Mouse (Mus musculus): Measurements from ENCODE around the gene C87436. TPM values are rescaled to one million over a fixed set of nuclear protein-coding genes. Genes with fewer than 3 reads are reported as not detected.

The C87436 gene
- polyA plus RNA-seq, 1 experiment: 24.3 TPM

DNA sequence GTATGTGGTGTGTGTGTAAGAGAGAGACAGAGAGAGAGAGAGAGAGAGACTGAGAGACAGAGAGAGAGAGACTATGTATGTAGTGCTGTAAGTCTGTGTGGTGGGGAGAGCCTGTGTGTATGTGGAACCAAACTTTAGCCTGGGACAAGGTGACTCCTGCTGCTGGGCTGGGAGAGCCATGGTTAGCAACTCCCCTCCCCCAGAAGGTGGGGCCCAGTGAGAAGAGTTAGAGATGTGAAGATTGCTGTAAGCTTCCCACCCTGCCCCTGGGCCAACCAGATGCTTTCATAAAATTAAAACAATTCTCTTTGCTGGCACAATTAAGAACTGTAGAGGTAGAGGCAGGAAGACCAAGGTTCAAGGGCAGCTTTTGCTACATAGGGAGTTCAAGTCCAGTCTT is 68.9 kb downstream of the C87436 start:
- H3K27ac ChIP-seq (ENCODE audit: insufficient read depth, low read length): no peak overlapping the region
- no peaks in the 10 kb centered on the region for H3K27me3 ChIP-seq (ENCODE audit: control insufficient read depth, insufficient read depth, low read length)
- no peak for DNase-seq
- no peak for TF ChIP-seq POLR2A (IDR thresholded peaks at IDR 0.05; ENCODE audit: borderline replicate concordance, insufficient read depth, low read length)
- no peak for TF ChIP-seq CTCF (IDR thresholded peaks at IDR 0.05; ENCODE audit: borderline replicate concordance, insufficient read depth, low read depth, low read length)
- no peaks in the 10 kb centered on the region for H3K4me1 ChIP-seq (ENCODE audit: control insufficient read depth, insufficient read depth, low read length)
- no peak overlapping the region for H3K4me3 ChIP-seq (replicated peaks; ENCODE audit: insufficient read depth, low read depth, low read length)

DNA sequence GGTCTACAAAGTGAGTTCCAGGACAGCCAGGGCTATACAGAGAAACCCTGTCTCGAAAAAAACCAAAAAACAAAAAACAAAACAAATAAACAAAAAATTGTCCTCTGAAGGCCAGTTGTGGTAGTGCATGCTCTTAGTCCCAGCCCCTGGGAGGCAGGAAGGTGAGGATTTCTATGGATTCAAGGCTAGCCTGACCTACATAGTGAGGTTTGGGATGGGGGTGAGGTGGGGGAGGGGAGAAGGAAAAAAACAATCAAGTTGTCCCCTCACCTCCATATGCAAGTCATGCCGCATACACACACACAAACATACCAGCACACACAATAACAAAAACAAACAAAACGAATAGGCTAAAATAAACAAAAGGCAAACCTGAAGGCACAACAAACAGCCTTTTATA is 70.6 kb downstream of the C87436 start:
- Histone ChIP-seq H3K4me3 (replicated peaks; ENCODE audit: insufficient read depth, low read depth, low read length) (no peak overlapping the region), H3K27ac (ENCODE audit: insufficient read depth, low read length) (no peak overlapping the region), H3K27me3 (ENCODE audit: control insufficient read depth, insufficient read depth, low read length) (no peaks in the 10 kb centered on the region), H3K4me1 (ENCODE audit: control insufficient read depth, insufficient read depth, low read length) (no peaks in the 10 kb centered on the region)
- no peak for DNase-seq
- 87% methylated on average over 3 of the region's 3 CpGs for WGBS
- TF ChIP-seq POLR2A (IDR thresholded peaks at IDR 0.05; ENCODE audit: borderline replicate concordance, insufficient read depth, low read length) (no peak), CTCF (IDR thresholded peaks at IDR 0.05; ENCODE audit: borderline replicate concordance, insufficient read depth, low read depth, low read length) (no peak)

DNA sequence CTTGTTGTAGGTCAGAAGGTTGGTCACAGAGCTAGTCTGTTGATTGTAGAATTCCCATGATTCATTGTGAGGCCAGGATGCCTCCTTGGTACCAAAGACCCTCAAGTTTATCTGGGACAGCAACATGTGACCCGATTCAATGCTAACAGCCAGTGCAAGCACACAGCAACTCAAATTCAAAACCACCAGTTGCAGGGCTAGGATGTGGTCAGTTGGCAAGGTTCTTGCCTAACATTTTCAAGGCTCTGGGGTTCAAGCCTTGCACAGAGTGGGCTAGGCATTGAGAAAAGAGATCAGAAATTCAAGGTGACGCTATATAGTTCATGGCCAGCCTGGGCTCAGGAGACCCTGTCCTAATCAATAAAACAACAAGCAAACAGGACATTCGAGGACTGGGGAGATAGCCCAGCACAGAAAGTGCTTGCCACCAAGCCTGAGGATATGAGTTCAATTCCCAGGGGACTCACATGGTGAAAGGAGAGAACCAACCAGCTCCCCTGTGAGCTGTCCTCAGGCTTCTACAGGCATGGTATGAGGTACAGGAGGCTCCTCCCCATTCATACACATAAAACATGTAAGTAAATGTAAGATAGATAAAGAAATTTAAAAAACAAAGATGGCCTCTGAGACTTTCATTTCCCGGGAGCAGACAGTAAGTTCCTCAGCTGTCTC is 71.2 kb downstream of the C87436 start:
- DNase-seq: no peak
- Histone ChIP-seq H3K27me3 (ENCODE audit: control insufficient read depth, insufficient read depth, low read length) (no peaks in the 10 kb centered on the region), H3K27ac (ENCODE audit: insufficient read depth, low read length) (no peak overlapping the region), H3K4me3 (replicated peaks; ENCODE audit: insufficient read depth, low read depth, low read length) (no peak overlapping the region), H3K4me1 (ENCODE audit: control insufficient read depth, insufficient read depth, low read length) (no peaks in the 10 kb centered on the region)
- WGBS: 84% methylated on average over 4 of the region's 4 CpGs
- TF ChIP-seq CTCF (IDR thresholded peaks at IDR 0.05; ENCODE audit: borderline replicate concordance, insufficient read depth, low read depth, low read length) (no peak), POLR2A (IDR thresholded peaks at IDR 0.05; ENCODE audit: borderline replicate concordance, insufficient read depth, low read length) (no peak)

DNA sequence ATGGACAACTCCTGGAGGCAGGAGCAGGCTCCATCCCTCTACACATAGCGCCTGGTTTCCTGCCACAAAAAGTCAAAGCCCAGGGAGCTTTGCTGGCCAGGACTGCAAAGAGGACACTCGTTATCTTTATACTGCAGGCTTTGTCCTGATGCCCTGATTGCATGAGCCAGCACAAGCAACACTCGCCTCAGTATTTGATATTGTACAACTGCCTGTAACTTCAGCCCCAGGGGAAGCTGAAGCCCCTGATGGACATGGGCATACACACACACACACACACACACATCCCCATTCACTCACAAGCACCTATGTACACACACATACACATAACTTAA is 71.7 kb downstream of the C87436 start:
- Histone ChIP-seq H3K4me3 (replicated peaks; ENCODE audit: insufficient read depth, low read depth, low read length) (no peak overlapping the region), H3K4me1 (ENCODE audit: control insufficient read depth, insufficient read depth, low read length) (no peaks in the 10 kb centered on the region), H3K27ac (ENCODE audit: insufficient read depth, low read length) (no peak overlapping the region), H3K27me3 (ENCODE audit: control insufficient read depth, insufficient read depth, low read length) (no peaks in the 10 kb centered on the region)
- TF ChIP-seq POLR2A (IDR thresholded peaks at IDR 0.05; ENCODE audit: borderline replicate concordance, insufficient read depth, low read length) (no peak), CTCF (IDR thresholded peaks at IDR 0.05; ENCODE audit: borderline replicate concordance, insufficient read depth, low read depth, low read length) (no peak)
- DNase-seq: no peak
- 67% methylated on average over 3 of the region's 3 CpGs for WGBS

DNA sequence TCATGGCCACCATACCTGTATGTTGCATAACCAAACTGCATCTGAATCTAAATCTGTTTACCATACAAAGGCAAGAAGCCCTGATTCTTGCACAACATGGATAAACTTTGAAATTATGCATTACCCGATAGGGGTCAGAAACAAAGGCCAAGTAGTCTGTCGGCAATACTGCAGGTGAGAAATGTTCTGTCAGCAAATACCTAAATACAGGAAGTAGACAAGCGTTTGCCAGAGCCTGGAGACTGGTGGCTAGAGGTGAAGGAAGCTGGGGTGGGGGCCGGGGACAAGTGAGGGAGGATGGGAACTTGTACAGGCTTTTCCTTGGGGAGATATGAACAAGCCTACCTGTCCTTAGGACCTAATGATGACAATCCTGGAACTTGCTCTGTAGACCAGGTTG is 72.8 kb downstream of the C87436 start:
- Histone ChIP-seq H3K27ac (ENCODE audit: insufficient read depth, low read length) (no peak overlapping the region), H3K27me3 (ENCODE audit: control insufficient read depth, insufficient read depth, low read length) (no peaks in the 10 kb centered on the region), H3K4me3 (replicated peaks; ENCODE audit: insufficient read depth, low read depth, low read length) (no peak overlapping the region), H3K4me1 (ENCODE audit: control insufficient read depth, insufficient read depth, low read length) (no peaks in the 10 kb centered on the region)
- WGBS: 87% methylated on average over 4 of the region's 4 CpGs
- TF ChIP-seq POLR2A (IDR thresholded peaks at IDR 0.05; ENCODE audit: borderline replicate concordance, insufficient read depth, low read length) (no peak), CTCF (IDR thresholded peaks at IDR 0.05; ENCODE audit: borderline replicate concordance, insufficient read depth, low read depth, low read length) (no peak)
- DNase-seq: no peak

DNA sequence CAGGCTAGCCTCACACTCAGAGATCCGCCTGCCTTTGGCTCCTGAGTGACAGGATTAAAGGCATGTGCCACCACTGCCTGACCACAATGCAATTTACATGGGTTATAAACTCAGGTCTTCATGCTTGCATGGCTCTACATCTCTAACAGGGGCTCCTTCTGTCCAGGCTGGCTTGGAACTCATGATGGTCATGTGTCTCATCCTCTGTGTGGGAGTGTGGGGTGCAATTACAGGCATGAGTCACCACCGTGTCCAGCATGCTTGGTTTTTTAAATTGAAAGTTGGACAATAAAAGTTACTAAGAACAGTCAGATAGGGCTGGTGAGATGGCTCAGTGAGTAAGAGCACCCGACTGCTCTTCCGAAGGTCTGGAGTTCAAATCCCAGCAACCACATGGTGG is 75.1 kb downstream of the C87436 start:
- 89% methylated on average over 4 of the region's 4 CpGs for WGBS
- Histone ChIP-seq H3K27ac (ENCODE audit: insufficient read depth, low read length) (no peak overlapping the region), H3K4me1 (ENCODE audit: control insufficient read depth, insufficient read depth, low read length) (no peaks in the 10 kb centered on the region), H3K4me3 (replicated peaks; ENCODE audit: insufficient read depth, low read depth, low read length) (no peak overlapping the region), H3K27me3 (ENCODE audit: control insufficient read depth, insufficient read depth, low read length) (no peaks in the 10 kb centered on the region)
- no peak for DNase-seq
- TF ChIP-seq CTCF (IDR thresholded peaks at IDR 0.05; ENCODE audit: borderline replicate concordance, insufficient read depth, low read depth, low read length): no peak
- TF ChIP-seq POLR2A (IDR thresholded peaks at IDR 0.05; ENCODE audit: borderline replicate concordance, insufficient read depth, low read length): no peak

DNA sequence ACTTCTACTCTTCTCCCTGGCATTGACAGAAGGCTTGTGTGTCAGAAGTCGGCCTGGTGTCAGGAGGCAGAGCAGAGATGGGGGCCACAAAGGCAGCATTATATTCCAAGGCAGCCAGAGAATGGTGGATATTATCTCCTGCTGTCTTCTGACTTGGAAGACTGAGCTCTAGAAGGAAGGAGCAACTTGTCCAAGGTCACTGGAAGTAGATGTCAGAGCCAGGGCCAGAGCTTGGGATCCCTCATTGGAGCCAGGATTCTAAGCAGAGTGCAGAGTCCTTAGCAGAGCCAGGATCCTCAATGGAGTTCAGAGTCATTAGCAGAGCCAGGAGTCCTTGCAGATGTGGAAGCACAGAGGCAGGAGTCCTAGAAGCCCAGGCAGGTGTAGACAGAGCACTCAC is 77.8 kb downstream of the C87436 start:
- 54% methylated on average over 1 of the region's 1 CpGs for WGBS
- Histone ChIP-seq H3K4me3 (replicated peaks; ENCODE audit: insufficient read depth, low read depth, low read length) (no peak overlapping the region), H3K27me3 (ENCODE audit: control insufficient read depth, insufficient read depth, low read length) (no peaks in the 10 kb centered on the region), H3K27ac (ENCODE audit: insufficient read depth, low read length) (peak overlapping the region; percentile 69; the same call in 1 of the 2 replicates), H3K4me1 (ENCODE audit: control insufficient read depth, insufficient read depth, low read length) (no peaks in the 10 kb centered on the region)
- DNase-seq: no peak
- TF ChIP-seq POLR2A (IDR thresholded peaks at IDR 0.05; ENCODE audit: borderline replicate concordance, insufficient read depth, low read length) (no peak), CTCF (IDR thresholded peaks at IDR 0.05; ENCODE audit: borderline replicate concordance, insufficient read depth, low read depth, low read length) (no peak)

DNA sequence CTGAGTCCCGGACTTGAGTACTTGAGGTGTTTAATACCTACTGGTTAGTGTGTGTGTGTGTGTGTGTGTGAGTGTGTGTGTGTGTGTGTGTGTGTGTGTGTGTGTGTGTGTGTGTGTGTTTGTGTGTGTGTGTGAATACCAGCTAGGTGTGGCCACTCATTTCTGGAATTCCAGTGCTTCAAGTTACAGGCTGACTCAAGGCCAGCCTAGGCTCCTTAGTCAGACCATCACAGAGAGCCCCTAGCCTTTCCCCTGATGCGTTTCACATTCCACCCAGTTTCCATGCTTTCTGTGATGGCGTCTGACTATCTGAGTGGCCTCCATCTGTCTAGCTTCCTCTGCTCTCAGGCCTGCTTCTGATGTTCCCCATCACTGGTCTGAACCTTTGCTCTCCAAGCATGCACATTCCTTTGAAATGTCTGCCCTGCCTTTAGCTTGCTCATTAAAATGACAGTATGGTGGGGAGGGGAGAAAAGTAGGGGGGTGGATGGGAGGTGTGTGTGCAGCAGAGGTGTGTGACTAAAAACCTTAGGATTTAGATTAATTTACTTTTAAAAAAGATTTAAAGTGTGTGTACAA is 81.7 kb downstream of the C87436 start:
- Histone ChIP-seq H3K4me3 (replicated peaks; ENCODE audit: insufficient read depth, low read depth, low read length) (no peak overlapping the region), H3K27me3 (ENCODE audit: control insufficient read depth, insufficient read depth, low read length) (no peaks in the 10 kb centered on the region), H3K4me1 (ENCODE audit: control insufficient read depth, insufficient read depth, low read length) (peaks cover 6% of the 10 kb centered on the region), H3K27ac (ENCODE audit: insufficient read depth, low read length) (no peak overlapping the region)
- TF ChIP-seq POLR2A (IDR thresholded peaks at IDR 0.05; ENCODE audit: borderline replicate concordance, insufficient read depth, low read length) (no peak), CTCF (IDR thresholded peaks at IDR 0.05; ENCODE audit: borderline replicate concordance, insufficient read depth, low read depth, low read length) (no peak)
- DNase-seq: no peak
- WGBS: 71% methylated on average over 3 of the region's 3 CpGs

All from cerebellum, adult 2 months (tissue).